Mouse (Mus musculus) liver, embryonic 13.5 days (tissue): ENCODE results near the gene Ephb3. TPM values are rescaled to one million over a fixed set of nuclear protein-coding genes. Genes with fewer than 3 reads are reported as not detected.

Experiments used
- microRNA-seq: library from miRNA; unstranded; fragments of <30 nt; microRNA quantifications from one replicate; pipeline ENCODE4, GENCODE M21; 2016
- polyA plus RNA-seq: library from polyadenylated mRNA; unstranded; fragments of >200 nt; fragmentation: Nextera tagmentation; extraction: Ambion mirVana; gene quantifications from 2 replicates; pipeline ENCODE4 v1.2.1, GENCODE M21; 2015

Gene Ephb3
- polyA plus RNA-seq, 1 experiment from 2014 or later: 0.91 TPM

Small RNA genes lying within 50 kb of the gene (microRNA-seq; reads per million reads assigned to microRNA genes)
- gene Mir7680: not detected

Other genes with a start within 250 kb of the Ephb3 start
- not detected in 2 replicates for gene Teddm3, start 50.8 kb upstream of the Ephb3 start, polyA plus RNA-seq
- gene Vps8, start 218.4 kb downstream of the Ephb3 start, polyA plus RNA-seq: 5.3 and 6.3 TPM in 2 replicates